ENCODE assay signal across 7 mouse cellular contexts in the genomic region with DNA sequence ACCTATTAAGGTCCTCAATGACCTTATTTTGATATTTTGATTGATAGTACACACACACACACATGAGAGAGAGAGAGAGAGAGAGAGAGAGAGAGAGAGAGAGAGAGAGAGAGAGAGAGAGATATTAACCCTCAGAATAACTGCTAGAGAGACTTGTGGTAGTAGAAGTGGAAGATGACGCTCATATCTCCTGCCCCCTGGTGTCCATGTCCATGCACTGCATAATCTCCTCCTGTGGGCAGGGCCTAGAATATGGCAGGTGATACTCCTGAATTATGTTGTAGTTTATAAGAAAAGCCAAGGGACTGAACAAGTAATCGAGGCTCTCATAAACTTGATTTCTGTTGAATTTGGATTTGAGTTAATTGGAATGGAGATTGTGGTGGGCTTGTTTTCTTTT.
A peak's percentile ranks its signal among the peaks of the same experiment; 100 is the strongest.
DNase-seq lines count a peak whose midpoint lies in the region; ATAC-seq and TF ChIP-seq lines count a peak whose summit lies in the region.
"Not testable (repeated sequence)": the region's sequence is repeated elsewhere in the genome, so short reads cannot be mapped to it uniquely, and the experiment has no call there.

No protein-coding gene starts in this region.

- ATAC-seq in megakaryocyte progenitor cell, adult 5-6 weeks (replicated peaks; ENCODE audit: poor library complexity) = peak; percentile 97

- H3K27ac ChIP-seq in cortical plate, adult 2 months (ENCODE audit: insufficient read depth, low read length) = not testable (repeated sequence)

- TF ChIP-seq CTCF in E14TG2a.4 (conservative IDR thresholded peaks at IDR 0.05; ENCODE audit: low read length) = peak; percentile 60
- 0 out of 2 replicates have a peak, but pooled peaks have one; percentile 2 for TF ChIP-seq CTCF in cortical plate, adult 2 months (IDR thresholded peaks at IDR 0.05; ENCODE audit: extremely low read depth, insufficient read depth, low read length)

- not testable (repeated sequence) for H3K36me3 ChIP-seq in E14TG2a.4 (ENCODE audit: insufficient read depth, low read length)

- not testable (repeated sequence) for H3K4me3 ChIP-seq in E14TG2a.4 (replicated peaks; ENCODE audit: low read length); cortical plate, adult 2 months (ENCODE audit: insufficient read depth, low read length)

- H3K9me3 ChIP-seq in E14TG2a.4 (ENCODE audit: low read length) = not testable (repeated sequence)

- not testable (repeated sequence) for TF ChIP-seq POLR2A in cortical plate, adult 2 months (IDR thresholded peaks at IDR 0.05; ENCODE audit: extremely low read depth, insufficient read depth, low read length)

- DNase-seq in adrenal gland, adult 18-20 months (ENCODE audit: low spot score in 2 of 2) = peak; percentile 14 to 22
- DNase-seq in heart, postnatal 4 days = peak; percentile 32
- peak; percentile 3 to 11 for DNase-seq in left cerebral cortex, adult 18-20 months (ENCODE audit: low spot score in 2 of 2)
- DNase-seq in spleen, postnatal 4 days (ENCODE audit: low spot score in 2 of 2) = peak; percentile 25 to 64

- H3K27me3 ChIP-seq in E14TG2a.4 (ENCODE audit: insufficient read depth, low read length) = not testable (repeated sequence)

- H3K4me1 ChIP-seq in E14TG2a.4 (replicated peaks; ENCODE audit: low read depth, low read length) = peaks cover 11% of the 10 kb centered on the region
- not testable (repeated sequence) for H3K4me1 ChIP-seq in cortical plate, adult 2 months (ENCODE audit: control insufficient read depth, insufficient read depth, low read length)
